Mouse (Mus musculus) C2C12 (cell line): ENCODE measurements at regions not wholly inside any gene's neighbourhood (a gene's known extent, or its start where the extent isn't known, plus 50 kb on each side); places are given as distances from the start of the nearest gene placed in this dataset.

Experiments
- CEBPB ChIP-seq: IDR thresholded peaks from one replicate; pipeline ENCODE4 v1.6.1; 2011; ENCODE audit warnings: low read depth, mild to moderate bottlenecking, control low read depth, moderate library complexity
- CTCF ChIP-seq: IDR thresholded peaks from one replicate; pipeline ENCODE4 v1.5.1; 2011; ENCODE audit not compliant: control insufficient read depth, insufficient read depth, insufficient read length
- MAX ChIP-seq: IDR thresholded peaks from one replicate; pipeline ENCODE4 v1.6.1; 2011; ENCODE audit warnings: mild to moderate bottlenecking, control low read depth
- MYOD1 ChIP-seq: IDR thresholded peaks from one replicate; pipeline ENCODE4 v1.6.1; 2011; ENCODE audit warnings: low read depth; ENCODE audit not compliant: control insufficient read depth, insufficient read length
- MYOG ChIP-seq: IDR thresholded peaks from one replicate; pipeline ENCODE4 v1.6.1; 2011; ENCODE audit not compliant: control insufficient read depth, insufficient read length; ENCODE audit errors: extremely low read depth
- USF1 ChIP-seq: IDR thresholded peaks from one replicate; pipeline ENCODE4 v1.6.1; 2011; ENCODE audit warnings: low read depth, mild to moderate bottlenecking, control low read depth, moderate library complexity

GRCm38 (mm10) chr4:9015528-9016503 is 777.0 kb upstream of the Car8 start:
- TF ChIP-seq CTCF = no peak
- TF ChIP-seq USF1 = no peak
- no peak for TF ChIP-seq MAX
- TF ChIP-seq CEBPB = no peak
- TF ChIP-seq MYOG = no peak
- no peak for TF ChIP-seq MYOD1
